ENCODE assay signal across 12 mouse cellular contexts in the genomic region with DNA sequence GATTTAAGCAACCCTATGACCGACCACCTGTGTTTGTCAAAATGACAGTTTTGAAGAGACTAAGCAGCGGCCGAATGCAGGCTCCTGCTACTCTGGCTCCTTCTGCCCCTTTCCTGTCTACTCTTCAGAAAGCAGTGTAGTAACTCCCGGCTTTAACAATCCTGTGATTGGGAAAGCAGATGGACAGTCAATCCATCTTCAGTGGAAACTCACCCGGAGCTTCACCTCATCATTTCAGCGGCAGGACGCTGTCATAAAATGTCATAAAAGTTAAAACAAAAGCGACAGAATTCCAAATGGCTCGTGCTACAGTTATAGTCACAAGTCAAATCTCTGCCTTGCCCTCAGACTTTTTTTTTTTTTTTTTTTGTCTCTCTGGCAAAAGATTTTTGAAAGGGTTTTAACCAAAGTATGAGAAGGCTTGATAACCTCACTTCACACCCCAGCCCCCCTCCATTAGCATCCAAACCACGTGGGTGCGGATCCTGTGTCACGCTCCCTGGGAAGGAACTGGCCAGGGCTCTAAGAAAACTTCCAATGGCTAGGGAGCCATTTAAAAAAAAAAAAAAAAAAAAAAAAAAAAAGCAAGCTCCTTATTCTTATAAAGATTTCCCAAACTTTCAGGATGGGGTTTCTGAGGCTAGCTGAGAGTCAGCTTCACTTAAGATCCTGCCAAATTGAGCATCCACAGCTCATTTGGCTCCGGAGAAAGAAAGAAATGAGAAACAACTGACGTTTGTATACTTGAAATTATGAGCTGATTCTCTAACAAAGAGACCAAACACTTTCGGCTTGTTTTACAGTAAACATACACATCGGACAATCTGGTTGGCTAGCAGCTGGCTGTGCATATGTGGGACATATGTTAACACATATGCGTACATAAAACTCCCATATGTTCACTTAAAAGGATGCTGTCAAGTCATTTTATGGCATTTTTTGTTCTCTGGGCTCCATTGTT. TPM values are rescaled to one million over a fixed set of nuclear protein-coding genes. Genes with fewer than 3 reads are reported as not detected.
DNase-seq lines count a peak whose midpoint lies in the region; ATAC-seq lines count a peak whose summit lies in the region.
"Had no signal": no experiment of that assay in that cellular context is flagged by ENCODE, and none has a peak within 500 bp of the region (broad histone marks: within the 10 kb centered on the region; RNA-seq: fewer than 3 reads in every experiment).

No protein-coding gene starts in this region.

- no peaks in the 10 kb centered on the region for H3K4me1 ChIP-seq in embryonic facial prominence, embryonic 11.5 days (ENCODE audit: control insufficient read depth, insufficient read depth, low read length)
- peaks cover 6% of the 10 kb centered on the region; the same call in 1 of the 2 replicates for H3K4me1 ChIP-seq in embryonic facial prominence, embryonic 10.5 days
- H3K4me1 ChIP-seq in limb, embryonic 10.5 days: peaks cover 7% of the 10 kb centered on the region; the same call in 1 of the 2 replicates
- H3K4me1 ChIP-seq in neural tube, embryonic 11.5 days (ENCODE audit: control insufficient read depth, insufficient read depth, low read length): peaks cover 3% of the 10 kb centered on the region; the same call in 1 of the 2 replicates
- H3K4me1 ChIP-seq: hindbrain, embryonic 13.5 days had no signal

- DNase-seq in embryonic facial prominence, embryonic 11.5 days (ENCODE audit: low spot score): peak; percentile 21
- DNase-seq in embryonic facial prominence, embryonic 10.5 days (ENCODE audit: low spot score): no peak
- peak; percentile 18 for DNase-seq in layer of hippocampus, adult 11-12 months (ENCODE audit: low spot score)
- DNase-seq in layer of hippocampus, postnatal 25 days (ENCODE audit: extremely low spot score in 1 of 2, low spot score in 1 of 2): no peak
- DNase-seq in limb, embryonic 10.5 days (ENCODE audit: low spot score): peak; percentile 41
- peak; percentile 19 for DNase-seq in neural tube, embryonic 11.5 days (ENCODE audit: low spot score)
- no peak for DNase-seq in adrenal gland, adult 8-10 months
- DNase-seq: adrenal gland, postnatal 10 days had no signal

- H3K4me2 ChIP-seq in embryonic facial prominence, embryonic 11.5 days (ENCODE audit: low read depth, low read length): no peak overlapping the region
- no peak overlapping the region for H3K4me2 ChIP-seq in neural tube, embryonic 11.5 days (ENCODE audit: low read depth)
- H3K4me2 ChIP-seq: hindbrain, embryonic 13.5 days had no signal

- WGBS in embryonic facial prominence, embryonic 11.5 days: 65% methylated on average over 17 of the region's 17 CpGs
- 76% methylated on average over 17 of the region's 17 CpGs for WGBS in embryonic facial prominence, embryonic 10.5 days
- WGBS in limb, embryonic 10.5 days: 48% methylated on average over 17 of the region's 17 CpGs
- WGBS in neural tube, embryonic 11.5 days: 26% methylated on average over 17 of the region's 17 CpGs

- no peak for ATAC-seq in embryonic facial prominence, embryonic 11.5 days (replicated peaks; ENCODE audit: insufficient number of reproducible peaks, low FRiP score, low TSS enrichment, low read depth)
- ATAC-seq in neural tube, embryonic 11.5 days (ENCODE audit: insufficient read depth, low FRiP score, low TSS enrichment): peak; percentile 20; the same call in 1 of the 2 replicates
- ATAC-seq in granulocyte monocyte progenitor cell, adult 5-6 weeks (replicated peaks; ENCODE audit: poor library complexity, severe bottlenecking): no peak

- H3K4me3 ChIP-seq in embryonic facial prominence, embryonic 11.5 days (ENCODE audit: low read depth, low read length): no peak overlapping the region
- H3K4me3 ChIP-seq in embryonic facial prominence, embryonic 10.5 days: no peak overlapping the region
- no peak overlapping the region for H3K4me3 ChIP-seq in limb, embryonic 10.5 days
- H3K4me3 ChIP-seq in neural tube, embryonic 11.5 days (ENCODE audit: low read depth, low read length): no peak overlapping the region
- H3K4me3 ChIP-seq: hindbrain, embryonic 13.5 days; left cerebral cortex, adult 2 months; midbrain, embryonic 10.5 days had no signal

- no peaks in the 10 kb centered on the region for H3K36me3 ChIP-seq in embryonic facial prominence, embryonic 11.5 days (replicated peaks; ENCODE audit: control insufficient read depth, insufficient read depth, low read depth, low read length)
- H3K36me3 ChIP-seq in embryonic facial prominence, embryonic 10.5 days (replicated peaks): no peaks in the 10 kb centered on the region
- no peaks in the 10 kb centered on the region for H3K36me3 ChIP-seq in limb, embryonic 10.5 days
- no peaks in the 10 kb centered on the region for H3K36me3 ChIP-seq in neural tube, embryonic 11.5 days (ENCODE audit: control insufficient read depth, insufficient read depth, low read length)
- H3K36me3 ChIP-seq: hindbrain, embryonic 13.5 days; midbrain, embryonic 10.5 days had no signal

- no peaks in the 10 kb centered on the region for H3K9me3 ChIP-seq in embryonic facial prominence, embryonic 11.5 days (replicated peaks; ENCODE audit: control insufficient read depth, low read length)
- no peaks in the 10 kb centered on the region for H3K9me3 ChIP-seq in embryonic facial prominence, embryonic 10.5 days
- H3K9me3 ChIP-seq in limb, embryonic 10.5 days (replicated peaks): no peaks in the 10 kb centered on the region
- H3K9me3 ChIP-seq in neural tube, embryonic 11.5 days (ENCODE audit: control insufficient read depth, low read length): no peaks in the 10 kb centered on the region
- H3K9me3 ChIP-seq: hindbrain, embryonic 13.5 days; midbrain, embryonic 10.5 days had no signal

- no peaks in the 10 kb centered on the region for H3K27me3 ChIP-seq in embryonic facial prominence, embryonic 11.5 days (ENCODE audit: control insufficient read depth, insufficient read depth, low read length)
- no peaks in the 10 kb centered on the region for H3K27me3 ChIP-seq in embryonic facial prominence, embryonic 10.5 days (replicated peaks; ENCODE audit: low read depth, poor library complexity, severe bottlenecking)
- no peaks in the 10 kb centered on the region for H3K27me3 ChIP-seq in limb, embryonic 10.5 days (ENCODE audit: low read depth, poor library complexity, severe bottlenecking)
- H3K27me3 ChIP-seq in neural tube, embryonic 11.5 days (ENCODE audit: control insufficient read depth, insufficient read depth, low read length): no peaks in the 10 kb centered on the region
- H3K27me3 ChIP-seq: hindbrain, embryonic 13.5 days had no signal

- H3K9ac ChIP-seq in embryonic facial prominence, embryonic 11.5 days (replicated peaks; ENCODE audit: low read length): no peak overlapping the region
- H3K9ac ChIP-seq in neural tube, embryonic 11.5 days (ENCODE audit: low read length): no peak overlapping the region
- H3K9ac ChIP-seq: hindbrain, embryonic 13.5 days had no signal

- no peak overlapping the region for H3K27ac ChIP-seq in embryonic facial prominence, embryonic 11.5 days (replicated peaks; ENCODE audit: low read depth, low read length)
- no peak overlapping the region for H3K27ac ChIP-seq in embryonic facial prominence, embryonic 10.5 days (replicated peaks)
- H3K27ac ChIP-seq in limb, embryonic 10.5 days: peak overlapping the region; percentile 46; the same call in 1 of the 2 replicates
- no peak overlapping the region for H3K27ac ChIP-seq in neural tube, embryonic 11.5 days (ENCODE audit: low read depth, low read length)
- H3K27ac ChIP-seq: hindbrain, embryonic 13.5 days; left cerebral cortex, adult 2 months; midbrain, embryonic 10.5 days had no signal

RNA-seq across cellular contexts. Expression of a gene that starts 40.4 kb away (rescaled TPM):
- 1.2 and 2.1 TPM in 2 replicates for polyA plus RNA-seq in embryonic facial prominence, embryonic 11.5 days (2014; fragmentation: Nextera tagmentation; extraction: Ambion mirVana)
- polyA plus RNA-seq in embryonic facial prominence, embryonic 10.5 days (2016; fragmentation: Nextera tagmentation; extraction: Ambion mirVana): 0.34 and 0.76 TPM in 2 replicates
- total RNA-seq in layer of hippocampus, postnatal 25 days (2021): under 1 TPM; 0.30 to 0.47 TPM
- polyA plus RNA-seq in limb, embryonic 10.5 days (2016; fragmentation: Nextera tagmentation; extraction: Ambion mirVana): 0.86 and 1.3 TPM in 2 replicates
- 0.28 and 0.76 TPM in 2 replicates for polyA plus RNA-seq in neural tube, embryonic 11.5 days (2014; fragmentation: Nextera tagmentation; extraction: Ambion mirVana)
- total RNA-seq in adrenal gland, adult 8-10 months (2022): 1 to 10 TPM; 1.1 to 3.4 (median 1.4) TPM
- total RNA-seq in granulocyte monocyte progenitor cell, adult 5-6 weeks (2014; fragmentation: Nextera tagmentation): not detected in 2 replicates
- 1.6 TPM in 1 of 2 replicates, not detected in the other for total RNA-seq in granulocyte monocyte progenitor cell, adult 5-6 weeks (2017)

Comparison
In these comparisons a context has a peak if more than half of its experiments do, and no peak if none do; other contexts are left out.
1. DNase-seq: peak in embryonic facial prominence, embryonic 11.5 days (single experiment), layer of hippocampus, adult 11-12 months (single experiment), limb, embryonic 10.5 days (single experiment) and neural tube, embryonic 11.5 days (single experiment); none in embryonic facial prominence, embryonic 10.5 days (single experiment), layer of hippocampus, postnatal 25 days (0 of 2) and adrenal gland, adult 8-10 months (single experiment).